Mouse (Mus musculus) granulocyte monocyte progenitor cell, adult 5-6 weeks (primary cell): ENCODE measurements around the gene Agps. TPM values are rescaled to one million over a fixed set of nuclear protein-coding genes. Genes with fewer than 3 reads are reported as not detected.
"Not testable (repeated sequence)": the region's sequence is repeated elsewhere in the genome, so short reads cannot be mapped to it uniquely, and the experiment has no call there.

Experiments
- ATAC-seq: replicated peaks from 2 replicates; pipeline ENCODE4 v1.8.0; 2016; ENCODE audit warnings: mild to moderate bottlenecking, moderate TSS enrichment, inconsistent platforms; ENCODE audit not compliant: poor library complexity, severe bottlenecking
- total RNA-seq, 2 experiments: library from RNA; stranded (forward) in 1 of 2; stranded (reverse) in 1 of 2; fragments of 200-712, 200-1000 nt in 1 of 2; fragments of >200 nt in 1 of 2; fragmentation: Nextera tagmentation in 1 of 2; gene quantifications; 2 replicates each; pipeline ENCODE4 v1.2.3; 2014 to 2017

Agps gene
- total RNA-seq, 2 experiments from 2014 or later = 164 to 232 TPM

GRCm38 (mm10) chr2:75926061-75926460 lies 94.1 kb downstream of the Agps start:
- no peak for ATAC-seq

DNA sequence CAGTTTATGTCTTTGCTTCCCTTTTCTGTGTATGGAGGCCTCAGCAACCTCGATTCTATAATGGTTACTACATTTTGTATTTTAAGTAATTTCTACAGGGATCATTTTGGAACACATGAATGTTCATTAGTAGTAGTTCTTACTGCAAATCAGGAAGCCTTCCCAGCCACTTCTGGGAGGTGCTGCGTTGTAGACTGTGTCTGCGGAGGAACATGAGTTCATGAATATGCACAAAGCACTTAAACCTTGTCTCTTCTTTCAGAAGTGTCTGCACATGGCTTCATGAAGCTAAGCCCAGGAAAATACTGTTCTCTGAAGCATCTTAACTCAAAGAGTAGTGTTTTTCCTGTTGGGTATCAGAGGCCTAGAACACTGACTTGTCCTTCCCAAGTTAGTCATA lies 96.0 kb downstream of the Agps start:
- ATAC-seq = no peak

DNA sequence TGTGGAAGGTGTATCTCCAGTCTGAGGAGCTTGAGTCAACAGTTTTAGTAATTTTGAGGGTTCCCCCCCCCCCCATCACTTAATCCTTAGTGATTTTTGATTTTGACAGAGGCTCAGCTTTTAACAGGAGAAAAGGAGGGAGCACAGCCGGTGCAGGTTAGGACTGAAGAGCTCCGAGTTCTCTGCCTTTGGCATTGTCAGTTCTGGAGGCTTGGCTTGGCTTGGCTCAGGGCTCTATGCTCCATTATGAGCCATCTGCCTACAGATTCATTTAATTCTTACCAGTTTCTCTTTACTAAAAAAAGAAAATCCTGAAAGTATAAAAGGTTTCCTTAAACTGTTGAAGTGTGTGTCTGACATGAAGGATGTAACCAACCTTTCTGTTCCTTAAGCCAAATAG lies 97.2 kb downstream of the Agps start:
- ATAC-seq = no peak

DNA sequence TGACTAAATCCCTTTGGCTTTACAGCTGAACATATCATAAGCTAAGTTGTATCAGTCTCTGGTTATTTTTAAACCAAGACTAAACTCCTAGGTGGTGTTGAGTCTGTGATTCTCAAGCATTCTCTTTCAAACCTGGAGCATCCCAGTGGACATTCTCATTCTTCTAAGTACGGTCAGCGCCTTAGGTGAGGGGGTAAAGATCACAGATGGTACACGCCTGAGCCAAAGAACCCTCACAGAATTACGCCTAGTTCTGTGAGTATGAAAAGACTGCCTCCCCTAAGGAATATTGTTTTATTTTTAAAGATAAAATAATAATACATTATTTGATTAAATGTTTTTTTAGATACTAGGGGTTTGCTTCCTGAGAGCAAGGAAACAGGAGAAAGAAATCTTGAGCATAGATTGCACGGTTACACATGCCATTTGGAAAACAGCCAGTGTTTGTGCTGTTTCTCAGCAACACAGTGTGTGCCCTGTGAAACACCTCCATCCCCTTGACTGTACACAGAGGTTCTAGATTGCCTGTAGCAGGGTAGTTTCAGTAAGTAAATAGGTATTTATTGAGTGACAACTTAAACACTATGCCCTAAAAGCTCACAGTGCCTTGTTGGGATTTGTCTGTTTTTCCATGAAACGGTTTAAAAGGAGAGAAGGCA lies 97.9 kb downstream of the Agps start:
- no peak for ATAC-seq

DNA sequence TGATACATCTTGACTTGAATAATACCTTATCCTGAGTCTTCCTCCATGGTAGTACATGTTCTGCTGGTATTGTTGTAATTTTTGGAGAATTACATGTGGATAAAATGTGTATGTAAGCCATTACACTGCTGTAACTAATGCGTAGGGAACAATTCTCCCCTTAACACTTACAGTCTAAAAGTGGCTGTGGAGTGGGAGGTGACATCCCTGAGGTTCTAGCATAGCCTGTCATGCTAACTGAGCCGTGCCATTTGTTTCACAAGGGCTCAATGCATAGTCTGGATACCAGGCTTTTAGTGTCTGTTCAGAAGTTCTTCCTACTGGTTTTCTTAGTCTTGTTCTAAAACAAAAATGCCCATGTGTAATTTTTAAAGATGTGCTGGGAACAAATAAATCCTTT lies 99.0 kb downstream of the Agps start:
- ATAC-seq = no peak

- ATAC-seq = no peak
Measured at GRCm38 (mm10) chr2:75933541-75933940, 101.6 kb downstream of the Agps start.

DNA sequence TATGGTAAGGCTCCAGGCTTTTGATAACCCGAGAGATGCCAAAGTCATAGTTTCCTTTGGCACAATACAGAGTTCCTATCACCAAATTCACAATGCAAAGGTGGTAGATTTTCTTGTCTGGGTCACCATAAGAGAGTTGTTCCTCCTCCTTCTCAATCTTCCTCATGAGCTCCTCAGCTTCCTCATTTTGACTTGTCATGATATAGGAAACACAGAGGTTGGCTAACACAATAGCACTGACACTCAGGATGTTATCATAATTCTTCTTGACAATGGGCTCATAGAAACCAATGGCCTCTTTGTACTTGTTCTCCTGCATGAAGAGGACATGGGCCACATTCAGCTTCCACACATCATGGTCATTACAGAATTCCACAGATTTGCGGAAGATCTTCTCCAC lies 104.7 kb downstream of the Agps start:
- peak; percentile 61 for ATAC-seq

DNA sequence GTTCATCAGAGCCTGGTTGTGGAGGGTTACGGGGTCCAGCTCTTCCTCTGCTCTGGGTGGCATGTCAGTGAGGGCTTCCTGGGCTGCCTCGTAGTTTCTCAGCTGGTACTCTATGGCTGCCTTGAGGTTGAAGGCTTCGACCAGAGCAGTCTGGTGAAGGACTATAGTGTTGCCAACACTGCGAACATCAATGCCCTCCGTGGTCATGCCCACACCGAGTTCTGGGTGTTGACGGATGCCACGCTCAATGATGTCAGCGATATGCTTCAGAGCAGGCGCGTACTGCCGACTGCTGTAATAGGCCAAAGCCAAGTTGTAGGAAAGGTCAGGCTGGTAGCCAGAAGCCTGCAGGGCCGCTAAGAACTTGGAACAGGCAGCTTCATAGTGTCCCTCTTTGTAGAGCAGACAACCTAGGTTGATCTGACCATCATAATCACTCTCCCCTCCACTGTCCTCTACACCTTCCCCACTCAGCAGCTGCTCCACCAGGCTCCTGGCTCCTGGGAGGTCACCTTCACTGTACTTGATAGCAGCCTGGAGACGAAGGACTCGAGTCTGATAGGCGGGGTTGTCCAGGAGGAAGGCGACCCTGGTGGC lies 105.6 kb downstream of the Agps start:
- ATAC-seq = not testable (repeated sequence)

DNA sequence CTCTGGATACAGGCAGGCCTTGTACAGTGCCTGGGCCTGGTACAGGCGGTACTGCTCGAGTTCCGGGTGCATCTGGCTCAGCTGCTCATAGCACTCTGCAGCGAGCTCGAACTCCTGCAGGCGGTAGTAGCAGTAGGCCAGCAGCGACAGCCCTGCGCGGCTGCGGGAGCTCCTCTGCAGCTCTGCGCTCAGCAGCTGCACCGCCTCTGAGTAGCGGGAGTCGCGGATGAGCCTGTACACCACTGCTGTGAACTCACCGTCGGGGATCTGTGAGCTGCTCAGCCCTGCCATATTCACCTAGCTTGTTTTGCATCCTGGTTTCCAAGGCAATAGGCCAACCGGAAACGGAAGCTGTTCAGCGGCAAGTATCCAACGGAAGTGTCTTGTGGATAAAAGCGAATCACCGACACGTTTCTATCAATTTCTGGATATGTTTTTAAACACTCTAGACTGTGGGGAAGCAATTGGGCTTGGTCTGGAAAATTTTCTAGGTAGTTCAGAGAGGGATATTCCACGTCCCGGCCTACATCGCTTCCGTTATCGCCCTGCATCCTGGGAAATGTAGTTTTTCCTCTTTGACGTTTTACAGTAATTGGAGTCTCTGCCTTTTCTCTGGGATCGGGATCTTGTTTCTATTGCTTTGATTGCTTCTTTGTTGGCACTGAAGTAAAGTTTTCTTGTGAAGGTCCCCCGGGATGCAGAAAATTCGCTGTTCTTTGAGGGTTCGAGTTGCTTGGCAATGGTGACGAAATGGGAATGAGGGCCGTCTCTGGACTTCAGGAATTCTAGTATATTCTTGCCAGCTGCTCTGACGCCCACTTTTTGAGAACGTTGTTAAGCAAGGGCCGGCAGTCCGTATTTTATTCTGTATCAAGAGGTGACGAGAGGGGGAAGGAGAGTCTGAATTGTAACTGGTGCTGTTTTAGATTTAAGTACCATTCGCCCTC lies 106.4 kb downstream of the Agps start, which contains the start of gene Ttc30b:
Gene Ttc30b (minus strand): TSS at position 469 of the 947 bp plus-strand sequence.
- ATAC-seq = peak; percentile 72

DNA sequence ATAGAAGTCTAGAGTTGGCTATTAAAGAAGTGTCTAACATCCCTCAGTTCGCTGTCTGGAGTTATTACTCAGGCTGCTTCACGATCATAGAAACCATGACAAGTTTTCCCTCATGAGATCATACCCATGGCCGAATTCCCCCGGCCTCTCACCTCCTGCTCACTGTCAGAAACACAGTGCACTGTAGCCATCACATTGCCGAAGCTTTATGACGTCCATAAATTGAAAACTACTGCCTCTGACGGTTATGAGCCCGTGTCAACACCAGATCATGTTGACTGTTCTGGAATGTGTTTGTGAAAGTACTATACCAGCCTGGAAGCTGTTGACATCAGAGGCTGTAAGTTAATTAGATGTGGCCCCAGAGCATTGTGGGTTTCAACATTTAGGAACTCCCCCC lies 118.7 kb downstream of the Agps start:
- no peak for ATAC-seq

DNA sequence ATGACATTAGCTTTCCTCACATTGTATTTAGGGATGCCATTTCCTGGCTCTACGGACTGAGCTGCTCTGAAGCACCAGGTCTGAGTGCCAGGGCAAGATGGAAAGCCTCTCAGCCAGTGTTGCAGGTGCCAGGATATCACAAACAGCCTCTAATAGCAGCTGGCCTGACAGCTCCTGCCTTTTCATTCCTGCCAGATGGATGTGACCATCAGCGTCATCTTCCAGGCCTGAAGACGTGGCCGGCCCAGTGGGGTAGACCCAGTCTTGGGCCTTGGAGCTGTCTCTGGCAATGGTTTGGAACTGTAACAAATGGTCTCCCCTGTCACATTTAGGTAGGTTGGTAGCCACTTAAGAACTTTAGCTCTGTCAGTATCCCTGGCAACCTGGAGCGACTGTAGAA lies 121.3 kb downstream of the Agps start:
- no peak for ATAC-seq

- ATAC-seq = no peak
Measured at GRCm38 (mm10) chr2:75955709-75956108, 123.7 kb downstream of the Agps start.

- no peak for ATAC-seq
Measured at GRCm38 (mm10) chr2:75959183-75959849, 127.3 kb downstream of the Agps start.

- no peak for ATAC-seq
Measured at GRCm38 (mm10) chr2:75959850-75960365, 127.9 kb downstream of the Agps start.

GRCm38 (mm10) chr2:75960366-75961330 lies 128.7 kb downstream of the Agps start:
- no peak for ATAC-seq

GRCm38 (mm10) chr2:75963211-75963840 lies 131.3 kb downstream of the Agps start:
- ATAC-seq = no peak

GRCm38 (mm10) chr2:75964051-75964450 lies 132.1 kb downstream of the Agps start:
- peak; percentile 53 for ATAC-seq

- peak; percentile 83 for ATAC-seq
Measured at GRCm38 (mm10) chr2:75964512-75964911, 132.5 kb downstream of the Agps start.

DNA sequence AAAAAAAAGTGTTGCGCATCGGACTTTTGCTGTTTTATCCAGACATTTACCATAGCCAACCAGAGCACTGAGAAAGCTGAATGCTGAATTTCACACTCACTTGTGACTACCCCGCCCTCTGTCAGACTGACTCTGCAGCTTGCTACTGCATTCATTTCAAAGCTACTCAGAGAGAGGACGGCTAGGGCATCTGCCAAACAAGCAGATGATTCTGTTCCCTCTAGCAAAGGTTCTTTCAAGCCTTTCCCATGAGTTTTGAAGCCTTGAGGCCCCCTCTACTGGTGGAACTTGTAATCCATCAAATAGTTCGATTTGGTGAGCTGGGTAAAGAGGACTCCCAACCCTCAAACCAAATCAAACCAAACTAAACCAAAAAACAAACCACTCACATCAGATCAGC lies 133.0 kb downstream of the Agps start:
- peak; percentile 77 for ATAC-seq
